Mouse (Mus musculus) CH12.LX (cell line): Measurements from ENCODE around the gene Chmp5. TPM values are rescaled to one million over a fixed set of nuclear protein-coding genes. Genes with fewer than 3 reads are reported as not detected.
"Not testable (repeated sequence)": the region's sequence is repeated elsewhere in the genome, so short reads cannot be mapped to it uniquely, and the experiment has no call there.

Experiments
- DNase-seq: peaks from one replicate; pipeline ENCODE4 v3.0.0-alpha.2; 2013; ENCODE audit errors: extremely low read depth
- H3K27ac ChIP-seq: 2 replicates; pipeline ENCODE4 v1.5.1; 2012; ENCODE audit warnings: low read depth, mild to moderate bottlenecking, control low read depth, moderate library complexity; ENCODE audit not compliant: insufficient read depth
- H3K27me3 ChIP-seq: replicated peaks from 2 replicates; pipeline ENCODE3; 2012; ENCODE audit warnings: inconsistent platforms
- H3K36me3 ChIP-seq, 2 experiments: replicated peaks in 1 of 2; 2 replicates each; pipeline versions ENCODE3 to v1.6.1; 2012; ENCODE audit warnings: inconsistent platforms in 1 of 2, low read length in 1 of 2, mild to moderate bottlenecking in 1 of 2, mixed read lengths in 1 of 2, moderate library complexity in 1 of 2; ENCODE audit not compliant: control insufficient read depth in 1 of 2, insufficient read depth in 1 of 2
- H3K4me1 ChIP-seq, 2 experiments: 2 replicates each; pipeline ENCODE4 v1.6.1; 2012; ENCODE audit warnings: inconsistent platforms in 1 of 2, moderate library complexity in 1 of 2; ENCODE audit not compliant: insufficient read depth in 2 of 2, control insufficient read depth in 1 of 2
- H3K4me2 ChIP-seq: 2 replicates; pipeline ENCODE4 v1.6.1; 2012; ENCODE audit warnings: low read depth, mild to moderate bottlenecking, control low read depth; ENCODE audit not compliant: poor library complexity, insufficient read depth, severe bottlenecking
- H3K4me3 ChIP-seq, 3 experiments: fragments of 150-350 bp in 1 of 3; sonication (generic) in 1 of 3; replicated peaks in 1 of 3; 2 replicates each; pipeline versions ENCODE3 to v1.5.1; 2011 to 2012; ENCODE audit warnings: low read depth in 2 of 3, low read length in 2 of 3, mild to moderate bottlenecking in 2 of 3, moderate library complexity in 2 of 3, control low read depth in 1 of 3, improper control_type of control experiment in 1 of 3, inconsistent platforms in 1 of 3, mixed read lengths in 1 of 3; ENCODE audit not compliant: poor library complexity in 1 of 3
- H3K79me2 ChIP-seq: replicated peaks from 2 replicates; pipeline ENCODE4 v1.6.1; 2012; ENCODE audit warnings: mild to moderate bottlenecking, moderate library complexity; ENCODE audit not compliant: control insufficient read depth, poor library complexity, insufficient read depth, severe bottlenecking; ENCODE audit errors: extremely low read depth
- H3K9ac ChIP-seq: 2 replicates; pipeline ENCODE4 v1.6.1; 2012; ENCODE audit warnings: low read depth, mild to moderate bottlenecking, control low read depth, moderate library complexity; ENCODE audit not compliant: insufficient read depth
- H3K9me3 ChIP-seq: replicated peaks from 2 replicates; pipeline ENCODE3; 2012; ENCODE audit warnings: low read length, inconsistent platforms, mixed read lengths
- CTCF ChIP-seq, 2 experiments: IDR thresholded peaks in 1 of 2; conservative IDR thresholded peaks in 1 of 2; 2 replicates each; pipeline ENCODE4 v1.5.1; 2011 to 2012; ENCODE audit warnings: low read depth in 2 of 2, low read length in 2 of 2, improper control_type of control experiment in 1 of 2, inconsistent platforms in 1 of 2, mild to moderate bottlenecking in 1 of 2, moderate library complexity in 1 of 2
- E2F4 ChIP-seq: IDR thresholded peaks from 2 replicates; pipeline ENCODE4 v1.6.1; 2011; ENCODE audit warnings: low read depth, low read length, improper control_type of control experiment; ENCODE audit not compliant: insufficient replicate concordance
- ELF1 ChIP-seq: IDR thresholded peaks from 2 replicates; pipeline ENCODE4 v1.6.1; 2014; ENCODE audit warnings: low read depth, mild to moderate bottlenecking, inconsistent platforms, low read length, improper control_type of control experiment
- EP300 ChIP-seq: IDR thresholded peaks from 2 replicates; pipeline ENCODE4 v1.6.1; 2011; ENCODE audit warnings: low read length, improper control_type of control experiment
- ETS1 ChIP-seq: conservative IDR thresholded peaks from 2 replicates; pipeline ENCODE4 v1.6.1; 2012; ENCODE audit warnings: low read depth, mild to moderate bottlenecking, inconsistent platforms, low read length, improper control_type of control experiment, moderate library complexity
- IRF4 ChIP-seq: IDR thresholded peaks from 2 replicates; pipeline ENCODE4 v1.6.1; 2014; ENCODE audit warnings: low read depth, mild to moderate bottlenecking, inconsistent platforms, low read length, improper control_type of control experiment
- JUN ChIP-seq: IDR thresholded peaks from 2 replicates; pipeline ENCODE4 v1.6.1; 2011; ENCODE audit warnings: low read depth, mild to moderate bottlenecking, low read length, improper control_type of control experiment, moderate library complexity; ENCODE audit not compliant: insufficient read depth
- JUND ChIP-seq: conservative IDR thresholded peaks from 2 replicates; pipeline ENCODE4 v1.6.1; 2011; ENCODE audit warnings: low read depth, low read length, improper control_type of control experiment
- MXI1 ChIP-seq: IDR thresholded peaks from 2 replicates; pipeline ENCODE4 v1.6.1; 2011; ENCODE audit warnings: mild to moderate bottlenecking, low read depth, low read length, improper control_type of control experiment
- PAX5 ChIP-seq: IDR thresholded peaks from 2 replicates; pipeline ENCODE4 v1.6.1; 2012; ENCODE audit warnings: low read length, inconsistent platforms, mixed read lengths
- POLR2A ChIP-seq: IDR thresholded peaks from 2 replicates; pipeline ENCODE4 v1.6.1; 2011; ENCODE audit warnings: low read depth, mild to moderate bottlenecking, improper control_type of control experiment, low read length
- SIN3A ChIP-seq: IDR thresholded peaks from 2 replicates; pipeline ENCODE4 v1.6.1; 2012; ENCODE audit warnings: low read length, improper control_type of control experiment, inconsistent platforms
- SMC3 ChIP-seq: IDR thresholded peaks from 2 replicates; pipeline ENCODE4 v1.6.1; 2011; ENCODE audit warnings: low read depth, low read length, improper control_type of control experiment
- TBP ChIP-seq: conservative IDR thresholded peaks from 2 replicates; pipeline ENCODE4 v1.6.1; 2011; ENCODE audit warnings: low read depth, low read length, improper control_type of control experiment
- UBTF ChIP-seq: IDR thresholded peaks from 2 replicates; pipeline ENCODE4 v1.6.1; 2012; ENCODE audit warnings: low read depth, mild to moderate bottlenecking, inconsistent platforms, low read length, improper control_type of control experiment, moderate library complexity
- USF1 ChIP-seq: IDR thresholded peaks from 2 replicates; pipeline ENCODE4 v1.6.1; 2014; ENCODE audit warnings: low read depth, mild to moderate bottlenecking, inconsistent platforms, low read length, improper control_type of control experiment
- USF2 ChIP-seq: conservative IDR thresholded peaks from 2 replicates; pipeline ENCODE4 v1.6.1; 2011; ENCODE audit warnings: low read depth, low read length, improper control_type of control experiment
- ZC3H11A ChIP-seq: IDR thresholded peaks from 2 replicates; pipeline ENCODE4 v1.6.1; 2012; ENCODE audit warnings: low read depth, mild to moderate bottlenecking, inconsistent platforms, low read length, improper control_type of control experiment
- ZMIZ1 ChIP-seq: IDR thresholded peaks from 2 replicates; pipeline ENCODE4 v1.6.1; 2012; ENCODE audit warnings: low read depth, mild to moderate bottlenecking, inconsistent platforms, low read length, improper control_type of control experiment
- ZNF384 ChIP-seq: IDR thresholded peaks from 2 replicates; pipeline ENCODE4 v1.6.1; 2012; ENCODE audit warnings: low read depth, low read length, improper control_type of control experiment, inconsistent platforms
- dilution Hi-C: fragments of 300-500 bp; cut with MboI; formaldehyde crosslinking; loops from 2 replicates; pipeline ENCODE4 v1.14.3; 2020; ENCODE audit warnings: low sequenced_read_pairs; ENCODE audit not compliant: extremely low pct_unique_long_range_greater_than_20kb, extremely low pct_ligation_motif_present
- in situ Hi-C: fragments of 300-500 bp; cut with MboI; formaldehyde crosslinking; loops from 3 replicates; pipeline ENCODE4 v1.14.3; 2019; ENCODE audit warnings: low sequenced_read_pairs, low pct_ligation_motif_present, low pct_unique_long_range_greater_than_20kb, mixed read lengths
- polyA plus RNA-seq: library from polyadenylated mRNA; unstranded; fragments of >175 nt; gene quantifications from 2 replicates; pipeline ENCODE4 v1.2.1, GENCODE M21; 2012; ENCODE audit warnings: low read depth; ENCODE audit not compliant: insufficient read length
- total RNA-seq, 2 experiments: library from RNA; depleted of rRNA; stranded (reverse); fragments of 300-350 nt in 1 of 2; fragments of >200 nt in 1 of 2; gene quantifications; 2 replicates each; pipeline ENCODE4 v1.2.3; 2012 to 2014

Chmp5 gene
- total and polyA plus RNA-seq, 3 experiments, result 45.9 to 86.7 (median 53.0) TPM

GRCm38 (mm10) chr4:40934369-40934768, 13.8 kb upstream of the Chmp5 start:
- dilution Hi-C loops, H3K4me1 ChIP-seq, H3K4me3 ChIP-seq, H3K4me2 ChIP-seq, DNase-seq, H3K9ac ChIP-seq, in situ Hi-C loops, H3K27me3 ChIP-seq, H3K27ac ChIP-seq, H3K9me3 ChIP-seq, H3K79me2 ChIP-seq: not testable (repeated sequence)
- H3K36me3 ChIP-seq, result peaks cover 53 to 80% of the 10 kb centered on the region in 2 experiments

GRCm38 (mm10) chr4:40936175-40936839, 11.9 kb upstream of the Chmp5 start:
- no peak overlapping the region for H3K27ac ChIP-seq
- dilution Hi-C loops, result no loop called here

GRCm38 (mm10) chr4:40938793-40939192, 9.4 kb upstream of the Chmp5 start:
- dilution Hi-C loops (no loop called here), in situ Hi-C loops (no loop called here)
- Histone ChIP-seq H3K9me3 (peaks cover 14% of the 10 kb centered on the region), H3K27ac (no peak overlapping the region), H3K4me1 (no peaks in the 10 kb centered on the region), H3K9ac (no peak overlapping the region), H3K27me3 (no peaks in the 10 kb centered on the region), H3K36me3 (peaks cover 78 to 94% of the 10 kb centered on the region in 2 experiments), H3K4me3 (no peak overlapping the region), H3K4me2 (no peak overlapping the region), H3K79me2 (no peaks in the 10 kb centered on the region; the same call in 1 of the 2 replicates)
- no peak for TF ChIP-seq TBP
- TF ChIP-seq E2F4, result no peak
- TF ChIP-seq JUN, result no peak
- TF ChIP-seq SMC3, result no peak
- TF ChIP-seq ZMIZ1, result no peak
- TF ChIP-seq PAX5, result no peak
- no peak for TF ChIP-seq SIN3A
- no peak for TF ChIP-seq IRF4
- no peak for TF ChIP-seq UBTF
- no peak for TF ChIP-seq ZC3H11A
- TF ChIP-seq JUND, result no peak
- no peak for TF ChIP-seq ZNF384
- TF ChIP-seq ELF1, result no peak
- no peak for TF ChIP-seq POLR2A
- no peak for TF ChIP-seq USF2
- TF ChIP-seq CTCF (conservative IDR thresholded peaks at IDR 0.05 in 1 of 2, IDR thresholded peaks at IDR 0.05 in 1 of 2; ENCODE audit: low read depth in 2 of 2, low read length in 2 of 2), result no peak
- no peak for TF ChIP-seq EP300
- no peak for TF ChIP-seq USF1
- no peak for TF ChIP-seq ETS1
- no peak for TF ChIP-seq MXI1
- DNase-seq, result no peak

More at GRCm38 (mm10) chr4:40936175-40936839, 11.9 kb upstream of the Chmp5 start:
- Histone ChIP-seq H3K36me3 (peaks cover 68 to 94% of the 10 kb centered on the region in 2 experiments), H3K9ac (no peak overlapping the region), H3K79me2 (no peaks in the 10 kb centered on the region), H3K4me2 (no peak overlapping the region), H3K9me3 (peaks cover 14% of the 10 kb centered on the region), H3K27me3 (no peaks in the 10 kb centered on the region), H3K4me3 (no peak overlapping the region), H3K4me1 (no peaks in the 10 kb centered on the region)
- DNase-seq, result no peak
- in situ Hi-C loops, result no loop called here
- no peak for TF ChIP-seq EP300
